Mouse (Mus musculus) adrenal gland, adult 2 months (tissue): ENCODE measurements around the gene 4931406C07Rik. TPM values are rescaled to one million over a fixed set of nuclear protein-coding genes. Genes with fewer than 3 reads are reported as not detected.

ENCODE experiments used
- DNase-seq: peaks from one replicate; pipeline ENCODE4 v3.0.0; 2021
- microRNA-seq, 2 experiments: library from miRNA; unstranded; fragments of <30 nt; microRNA quantifications; one replicate each; pipeline ENCODE4 v1.2.0; 2021
- polyA plus RNA-seq: library from polyadenylated mRNA; depleted of rRNA; stranded (reverse); fragments of >200 nt; gene quantifications from 2 replicates; pipeline ENCODE4 v1.2.3, GENCODE M21; 2012; rRNA removed
- total RNA-seq, 2 experiments: library from RNA; stranded (reverse); gene quantifications; 2 replicates each; pipeline ENCODE4 v1.2.3; 2021

Gene 4931406C07Rik
- total and polyA plus RNA-seq, 3 experiments, result 10.6 to 126 (median 124) TPM

- DNase-seq, result no peak
Measured at GRCm38 (mm10) chr9:15238297-15238990, 67.8 kb downstream of the 4931406C07Rik start.

- no peak for DNase-seq
Measured at GRCm38 (mm10) chr9:15237516-15238296, 68.5 kb downstream of the 4931406C07Rik start.

- no peak for DNase-seq
Measured at GRCm38 (mm10) chr9:15235986-15236385, 70.3 kb downstream of the 4931406C07Rik start.

GRCm38 (mm10) chr9:15233604-15234003 lies 72.6 kb downstream of the 4931406C07Rik start:
- DNase-seq, result no peak

Small RNA genes within 50 kb of the gene (microRNA-seq; reads per million reads assigned to microRNA genes)
- gene Gm49349 (0 to 0.44 reads per million in 2 experiments), gene mmu-mir-7650 (0 to 1.2 reads per million in 2 experiments)

Other genes starting within 250 kb of the 4931406C07Rik start
- 1 to 10 TPM in 1 of 2 experiments, under 1 TPM in 1; 0.38 to 5.0 TPM for gene Hephl1, start 194.3 kb downstream of the 4931406C07Rik start, total RNA-seq
- 1.2 and 2.9 TPM in 2 replicates for gene Hephl1, start 194.3 kb downstream of the 4931406C07Rik start, polyA plus RNA-seq
- 1 to 10 TPM in 1 of 2 experiments, under 1 TPM in 1; 0.55 to 1.2 TPM for gene Vstm5, start 67.4 kb downstream of the 4931406C07Rik start, total RNA-seq
- gene Vstm5, start 67.4 kb downstream of the 4931406C07Rik start, polyA plus RNA-seq, result 1.2 and 1.4 TPM in 2 replicates
- 10 to 100 TPM; 27.4 to 34.8 TPM for gene Med17, start 26.5 kb downstream of the 4931406C07Rik start, total RNA-seq
- 31.9 and 32.2 TPM in 2 replicates for gene Med17, start 26.5 kb downstream of the 4931406C07Rik start, polyA plus RNA-seq
- gene Taf1d, start 234 bp downstream of the 4931406C07Rik start, total RNA-seq, result 100 to 1,000 TPM in 1 of 2 experiments, 10 to 100 TPM in 1; 76.4 to 128 TPM
- 2.7 and 3.0 TPM in 2 replicates for gene Taf1d, start 234 bp downstream of the 4931406C07Rik start, polyA plus RNA-seq
- 10 to 100 TPM in 1 of 2 experiments, 1 to 10 TPM in 1; 9.2 to 13.8 TPM for gene Cep295, start 51.3 kb upstream of the 4931406C07Rik start, total RNA-seq
- gene Cep295, start 51.3 kb upstream of the 4931406C07Rik start, polyA plus RNA-seq, result 0.82 and 1.1 TPM in 2 replicates
- gene Smco4, start 187.0 kb upstream of the 4931406C07Rik start, total RNA-seq, result 10 to 100 TPM; 19.5 to 36.4 TPM
- gene Smco4, start 187.0 kb upstream of the 4931406C07Rik start, polyA plus RNA-seq, result 6.8 and 8.8 TPM in 2 replicates